Mouse (Mus musculus) mouse embryonic stem cell (cell line): ENCODE results near the gene Fam204a.

Experiments used
- in situ Hi-C, 2 experiments: fragments of 300-500 bp; cut with MboI; formaldehyde crosslinking; loops; 1 replicate in 1 of 2; 3 replicates in 1 of 2; pipeline ENCODE4 v1.14.3; 2019 to 2020; ENCODE audit warnings: low sequenced_read_pairs in 2 of 2, low pct_unique_long_range_greater_than_20kb in 1 of 2, mixed read lengths in 1 of 2; ENCODE audit not compliant: unreplicated experiment in 1 of 2

Gene Fam204a

GRCm38 (mm10) chr19:60225899-60226844 is at the start of gene Fam204a:
TSS of gene Fam204a (minus strand) at chr19:60226701.
- in situ Hi-C loops, result no loop called here

DNA sequence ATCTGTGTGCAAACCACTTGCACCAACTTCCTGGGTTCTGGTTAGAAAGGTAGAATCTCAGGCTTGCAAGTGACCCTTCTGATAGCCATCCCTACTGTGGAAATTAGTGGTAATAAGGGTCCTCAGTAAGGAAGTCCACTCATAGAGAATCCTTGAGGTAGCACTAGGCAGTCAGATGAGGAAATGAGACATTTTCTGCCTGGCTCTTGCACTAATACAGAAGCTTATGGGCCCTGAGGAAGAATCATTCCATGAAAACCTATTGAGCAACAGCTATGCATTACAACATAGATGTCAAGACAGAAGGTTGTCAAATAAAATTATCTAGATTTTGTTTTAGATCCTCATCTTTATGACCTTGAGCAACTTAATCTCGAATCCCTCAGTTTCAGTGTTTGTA is 39.3 kb upstream of the Fam204a start:
- in situ Hi-C loops, result no loop called here

- in situ Hi-C loops, result no loop called here
Observed at GRCm38 (mm10) chr19:60260689-60261088, 34.2 kb upstream of the Fam204a start.

DNA sequence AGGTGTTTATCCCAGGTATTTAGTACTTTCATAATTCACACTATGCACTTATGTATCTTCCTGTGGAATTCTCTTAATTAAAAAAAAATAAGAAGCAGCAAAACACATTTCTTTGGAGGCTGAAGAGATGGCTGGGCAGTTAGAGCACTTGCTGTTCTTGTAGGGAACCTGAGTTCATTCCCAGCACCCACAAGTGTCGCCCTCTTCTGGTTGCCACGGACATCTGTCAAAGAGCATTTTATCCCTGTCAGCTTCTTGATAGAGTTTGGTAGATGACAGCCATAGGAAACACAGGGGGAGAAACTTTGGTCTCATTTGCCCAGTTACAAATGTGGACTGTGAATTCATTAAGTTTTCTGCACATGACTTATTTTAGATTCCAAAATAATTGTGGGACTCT is 25.5 kb upstream of the Fam204a start:
- in situ Hi-C loops, result no loop called here

GRCm38 (mm10) chr19:60251197-60251596 is 24.7 kb upstream of the Fam204a start:
- in situ Hi-C loops, result no loop called here

DNA sequence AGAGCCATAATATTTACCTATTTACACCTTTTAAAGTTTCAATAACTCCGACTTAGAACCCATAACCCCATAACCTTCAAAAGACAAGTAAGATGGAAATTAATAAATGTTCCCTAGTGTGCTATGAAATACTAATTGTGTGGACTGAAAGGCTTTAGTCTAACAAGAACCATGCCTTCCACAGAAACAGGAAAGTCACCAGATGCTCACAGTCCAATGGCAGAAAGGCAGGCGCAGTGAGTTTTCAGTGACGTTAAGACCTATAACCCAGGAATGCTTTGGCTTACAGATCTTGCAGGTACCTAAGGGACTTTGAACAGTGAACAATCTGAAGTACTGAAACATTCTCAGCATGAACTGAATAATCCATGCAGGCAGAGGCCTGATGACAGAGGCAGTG is 18.7 kb upstream of the Fam204a start:
- in situ Hi-C loops, result no loop called here

DNA sequence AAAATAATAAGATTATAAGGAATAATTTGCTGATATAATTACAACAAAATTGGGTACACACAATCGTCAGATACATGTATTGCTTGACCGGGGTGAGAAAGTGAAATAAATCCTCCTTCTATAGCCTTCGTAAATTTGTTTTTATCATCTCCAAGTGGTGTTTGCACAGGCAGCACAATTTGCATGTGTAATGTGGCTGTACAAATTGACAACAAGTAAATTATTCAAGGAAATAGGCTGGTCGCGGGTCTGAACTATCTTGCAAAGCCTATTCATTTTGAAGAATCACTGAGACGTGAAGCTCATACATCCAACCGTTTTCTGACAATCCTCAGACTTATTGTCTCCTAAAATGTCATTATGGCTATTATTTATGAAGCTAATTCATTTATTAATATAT is 16.1 kb upstream of the Fam204a start:
- in situ Hi-C loops, result no loop called here

DNA sequence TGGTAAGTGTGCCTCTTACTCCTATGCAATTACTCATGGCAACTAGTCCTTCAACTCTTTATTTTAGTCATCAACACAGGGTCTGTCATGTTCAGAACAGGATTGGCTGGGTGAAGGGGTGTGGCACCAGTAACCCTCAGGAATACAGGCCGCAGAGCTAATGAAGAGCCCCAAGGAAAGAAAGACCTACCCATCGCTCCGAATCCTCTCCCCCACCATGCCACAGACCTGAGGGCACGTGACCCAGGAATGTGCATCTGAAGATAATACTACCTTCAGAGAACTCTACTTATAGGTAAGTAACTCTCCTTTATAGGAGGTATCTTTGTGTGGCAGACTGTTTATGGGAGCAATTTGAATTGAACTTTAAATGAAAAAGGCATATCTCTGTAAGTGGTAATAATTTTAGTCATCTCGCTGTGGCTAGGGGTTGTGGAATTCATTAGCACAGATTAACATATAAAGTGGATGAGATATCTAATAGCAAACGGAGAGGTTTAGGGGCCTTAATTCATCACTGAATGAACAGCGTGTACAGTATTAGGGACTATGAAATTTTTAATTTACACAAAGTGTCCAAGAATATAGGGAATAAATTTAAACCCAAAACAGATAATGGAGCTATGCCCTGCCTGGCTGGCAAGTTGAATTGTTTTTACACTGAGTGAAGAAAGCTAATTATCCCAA is 15.6 kb upstream of the Fam204a start:
- in situ Hi-C loops, result no loop called here

GRCm38 (mm10) chr19:60231542-60231941 is 5.0 kb upstream of the Fam204a start:
- in situ Hi-C loops, result no loop called here

GRCm38 (mm10) chr19:60226845-60227235 is 339 bp upstream of the Fam204a start:
- in situ Hi-C loops, result no loop called here

DNA sequence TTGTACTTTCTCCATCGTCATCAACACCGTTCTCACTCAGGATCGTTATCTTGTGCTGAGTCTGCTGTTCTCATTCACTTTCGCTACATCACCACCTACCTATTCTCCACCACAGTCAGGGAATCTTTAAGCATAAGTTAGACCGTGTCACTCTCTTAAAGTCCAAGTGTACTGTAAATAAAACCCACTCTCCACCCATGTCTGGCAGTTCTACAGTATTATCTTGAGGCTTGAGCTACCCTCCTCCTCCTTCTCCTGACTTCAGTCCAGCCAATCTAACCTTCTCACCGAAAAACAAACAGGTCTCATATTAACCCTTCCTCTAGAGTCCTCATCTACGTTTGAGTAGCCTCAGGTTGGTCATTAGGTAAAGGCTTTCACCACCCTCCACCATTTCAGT is 7.1 kb downstream of the Fam204a start:
- in situ Hi-C loops, result no loop called here

DNA sequence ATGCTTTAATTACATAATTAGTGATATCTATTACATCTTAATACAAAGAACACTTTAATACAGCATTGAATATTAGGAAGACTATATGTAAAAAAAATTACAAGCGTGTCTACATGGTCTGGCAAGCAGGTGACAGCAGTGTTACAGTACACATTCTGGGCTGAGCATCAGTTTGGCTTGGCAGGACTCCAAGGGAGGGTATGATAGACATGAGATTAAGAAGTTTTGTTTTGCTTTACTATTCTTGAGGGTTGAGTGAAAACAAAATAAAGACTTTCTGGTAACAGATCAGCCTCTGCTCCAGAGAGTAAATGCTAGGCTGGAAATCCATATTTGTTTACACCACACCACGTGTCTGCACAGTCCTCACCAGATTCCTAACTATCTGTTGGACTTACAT is 8.5 kb downstream of the Fam204a start:
- in situ Hi-C loops, result no loop called here

GRCm38 (mm10) chr19:60208173-60208572 is 18.3 kb downstream of the Fam204a start:
- in situ Hi-C loops, result no loop called here

GRCm38 (mm10) chr19:60204176-60204575 is 22.3 kb downstream of the Fam204a start:
- in situ Hi-C loops, result no loop called here

- in situ Hi-C loops, result no loop called here
Observed at GRCm38 (mm10) chr19:60200294-60200693, 26.2 kb downstream of the Fam204a start.

DNA sequence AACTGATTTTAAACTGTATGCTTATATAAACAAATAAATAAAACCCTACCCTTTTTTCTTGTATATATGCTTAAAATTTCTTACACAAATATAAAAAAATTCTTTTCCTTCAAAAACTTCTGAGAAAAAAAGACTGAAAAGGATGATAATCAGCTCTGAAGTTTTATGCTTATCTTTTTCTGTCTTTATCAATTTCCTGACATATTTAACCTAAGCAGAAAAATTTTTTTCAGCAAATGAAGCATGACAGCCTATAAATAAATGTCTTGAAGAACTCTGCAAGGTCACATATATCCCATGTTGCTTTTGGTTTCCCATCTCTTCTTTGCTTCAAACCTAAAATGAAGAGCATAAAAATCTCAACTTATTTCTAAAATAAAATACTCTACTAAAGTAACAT is 27.3 kb downstream of the Fam204a start:
- in situ Hi-C loops, result no loop called here

DNA sequence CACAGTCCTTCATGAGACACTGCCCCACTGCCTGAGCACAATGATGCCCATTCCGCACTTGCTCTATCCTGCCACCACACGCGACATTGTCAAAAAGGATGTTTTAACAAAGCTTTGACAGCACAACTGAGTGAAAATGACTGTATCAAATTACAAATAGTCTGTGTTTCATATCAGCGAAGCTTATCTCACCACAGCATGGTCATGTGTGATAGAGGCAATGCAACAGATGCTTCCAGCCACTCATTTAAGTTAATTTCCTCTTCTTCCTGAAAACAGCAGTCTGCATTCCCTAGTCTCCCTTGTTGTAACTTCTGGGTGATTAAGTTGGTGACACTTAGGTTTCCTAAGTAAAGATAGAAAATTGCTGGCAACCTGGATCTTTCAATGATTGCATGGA is 33.7 kb downstream of the Fam204a start:
- in situ Hi-C loops, result no loop called here

GRCm38 (mm10) chr19:60189206-60189605 is 37.3 kb downstream of the Fam204a start:
- in situ Hi-C loops, result no loop called here

- in situ Hi-C loops, result no loop called here
Observed at GRCm38 (mm10) chr19:60182901-60183300, 43.6 kb downstream of the Fam204a start.

DNA sequence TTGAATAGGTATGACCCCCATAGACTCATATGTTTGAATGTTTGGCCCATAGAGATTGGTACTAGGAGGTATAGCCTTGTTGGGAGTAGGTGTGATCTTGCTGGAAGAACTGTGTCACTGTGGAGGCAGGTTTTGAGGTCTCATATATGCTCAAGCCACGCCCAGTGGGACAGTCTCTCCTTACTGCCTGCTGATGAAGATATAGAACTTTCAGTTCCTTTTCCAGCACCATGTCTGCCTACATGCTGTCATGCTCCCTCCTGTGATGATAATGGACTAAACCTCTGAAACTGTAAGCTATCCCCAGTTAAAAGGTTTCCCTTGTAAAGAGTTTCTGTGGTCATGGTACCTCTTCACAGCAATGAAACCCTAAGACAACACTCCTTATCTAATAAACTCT is 44.3 kb downstream of the Fam204a start:
- in situ Hi-C loops, result no loop called here
